Mouse (Mus musculus) gastrocnemius, postnatal 36 days (tissue): ENCODE results near the gene Meis1. TPM values are rescaled to one million over a fixed set of nuclear protein-coding genes. Genes with fewer than 3 reads are reported as not detected.
A peak's percentile ranks its signal among the peaks of the same experiment; 100 is the strongest.

Experiments used
- DNase-seq, 2 experiments: peaks; one replicate each; pipeline ENCODE4 v3.0.0; 2022
- intact Hi-C: fragments of 180-260 bp; cut with DNase I; formaldehyde crosslinking; loops from one replicate; pipeline ENCODE4 v1.15.1; 2025
- total RNA-seq, 2 experiments: library from RNA; stranded (reverse); gene quantifications; 2 replicates each; pipeline ENCODE4 v1.2.3; 2021

The Meis1 gene
- total RNA-seq, 2 experiments from 2014 or later: 2.8 to 4.0 TPM

- DNase-seq: peak in 1 of 2 experiments; percentile 21
- intact Hi-C loops: loop anchor here (5.0 kb wide), 1 partner anchor 119 kb away; no protein-coding TSS in a partner anchor
Observed at GRCm38 (mm10) chr11:19015731-19016461, 2.9 kb downstream of the Meis1 start.

GRCm38 (mm10) chr11:19015381-19015730 is 3.4 kb downstream of the Meis1 start:
- no peak for DNase-seq
- intact Hi-C loops: loop anchor here (5.0 kb wide), 1 partner anchor 118 kb away; no protein-coding TSS in a partner anchor

- DNase-seq: peak in 1 of 2 experiments; percentile 33
- intact Hi-C loops: loop anchor here (5.0 kb wide), 1 partner anchor 117 kb away; no protein-coding TSS in a partner anchor
Observed at GRCm38 (mm10) chr11:19014441-19015161, 4.2 kb downstream of the Meis1 start.

- no peak for DNase-seq
Observed at GRCm38 (mm10) chr11:19014113-19014440, 4.7 kb downstream of the Meis1 start.

GRCm38 (mm10) chr11:19013141-19014112 is 5.4 kb downstream of the Meis1 start:
- no peak for DNase-seq
- intact Hi-C loops: no loop called here

More at GRCm38 (mm10) chr11:19014113-19014440, 4.7 kb downstream of the Meis1 start:
- intact Hi-C loops: no loop called here

GRCm38 (mm10) chr11:19012463-19013115 is 6.2 kb downstream of the Meis1 start:
- no peak for DNase-seq
- intact Hi-C loops: no loop called here

GRCm38 (mm10) chr11:19012001-19012400 is 6.8 kb downstream of the Meis1 start:
- intact Hi-C loops: no loop called here
- DNase-seq: no peak

- no peak for DNase-seq
- intact Hi-C loops: no loop called here
Observed at GRCm38 (mm10) chr11:19011108-19011805, 7.5 kb downstream of the Meis1 start.

GRCm38 (mm10) chr11:19010396-19010811 is 8.4 kb downstream of the Meis1 start:
- DNase-seq: no peak
- intact Hi-C loops: no loop called here

- DNase-seq: no peak
- intact Hi-C loops: no loop called here
Observed at GRCm38 (mm10) chr11:19009536-19010395, 9.0 kb downstream of the Meis1 start.

- intact Hi-C loops: no loop called here
- no peak for DNase-seq
Observed at GRCm38 (mm10) chr11:19008610-19009384, 10.0 kb downstream of the Meis1 start.

GRCm38 (mm10) chr11:19007541-19008424 is 11.0 kb downstream of the Meis1 start:
- intact Hi-C loops: no loop called here
- no peak for DNase-seq

- DNase-seq: no peak
- intact Hi-C loops: no loop called here
Observed at GRCm38 (mm10) chr11:19007068-19007467, 11.7 kb downstream of the Meis1 start.

GRCm38 (mm10) chr11:19005913-19006693 is 12.7 kb downstream of the Meis1 start:
- DNase-seq: no peak
- intact Hi-C loops: no loop called here

- no peak for DNase-seq
- intact Hi-C loops: no loop called here
Observed at GRCm38 (mm10) chr11:19005007-19005912, 13.5 kb downstream of the Meis1 start.
